Mouse (Mus musculus) neural tube, embryonic 14.5 days (tissue): ENCODE measurements at regions not wholly inside any gene's neighbourhood (a gene's known extent, or its start where the extent isn't known, plus 50 kb on each side); places are given as distances from the start of the nearest gene placed in this dataset.

ENCODE experiments used
- ATAC-seq: fragments of 200-750 bp; cut with Nextera tagmentation; 2 replicates; pipeline ENCODE4 v1.8.0; 2017; ENCODE audit warnings: low read depth, mild to moderate bottlenecking, moderate TSS enrichment, moderate library complexity
- H3K27ac ChIP-seq: fragments of 300-500 bp; sonication (generic); 2 replicates; pipeline ENCODE4 v1.5.1; 2014; ENCODE audit warnings: low read depth, mild to moderate bottlenecking, control low read depth, low read length, moderate library complexity, mixed read lengths
- H3K27me3 ChIP-seq: fragments of 300-500 bp; sonication (generic); 2 replicates; pipeline ENCODE4 v1.6.1; 2014; ENCODE audit warnings: low read length; ENCODE audit not compliant: control insufficient read depth, insufficient read depth
- H3K36me3 ChIP-seq: fragments of 300-500 bp; sonication (generic); 2 replicates; pipeline ENCODE4 v1.6.1; 2014; ENCODE audit warnings: low read length, mixed read lengths; ENCODE audit not compliant: control insufficient read depth, insufficient read depth
- H3K4me1 ChIP-seq: fragments of 300-500 bp; sonication (generic); 2 replicates; pipeline ENCODE4 v1.6.1; 2014; ENCODE audit warnings: low read length; ENCODE audit not compliant: control insufficient read depth, insufficient read depth
- H3K4me2 ChIP-seq: fragments of 300-500 bp; sonication (generic); 2 replicates; pipeline ENCODE4 v1.6.1; 2014; ENCODE audit warnings: mild to moderate bottlenecking, low read depth, low read length, control low read depth
- H3K4me3 ChIP-seq: fragments of 300-500 bp; sonication (generic); 2 replicates; pipeline ENCODE4 v1.5.1; 2014; ENCODE audit warnings: low read depth, low read length, control low read depth, mixed read lengths
- H3K9ac ChIP-seq: fragments of 300-500 bp; sonication (generic); replicated peaks from 2 replicates; pipeline ENCODE4 v1.6.1; 2014; ENCODE audit warnings: low read depth, mild to moderate bottlenecking, control low read depth, low read length, mixed read lengths
- H3K9me3 ChIP-seq: fragments of 300-500 bp; sonication (generic); 2 replicates; pipeline ENCODE4 v1.6.1; 2016; ENCODE audit warnings: low read length; ENCODE audit not compliant: control insufficient read depth
- WGBS: fragments of 180-500 bp; shearing (Covaris S2); extraction: QIAGEN DNeasy Blood & Tissue Kit; methylation state at CpG from one replicate; pipeline ENCODE4 v1.1.7; 2014; 5-methylcytosine and 5-hydroxymethylcytosine counted together

GRCm38 (mm10) chr14:25150968-25151367 lies 308.0 kb upstream of the Zmiz1 start:
- no peak overlapping the region for H3K4me2 ChIP-seq
- no peaks in the 10 kb centered on the region for H3K36me3 ChIP-seq
- WGBS = 100% methylated on average over 1 of the region's 1 CpGs
- no peak overlapping the region for H3K27ac ChIP-seq
- H3K27me3 ChIP-seq = no peaks in the 10 kb centered on the region
- H3K9ac ChIP-seq = no peak overlapping the region
- no peak for ATAC-seq
- no peaks in the 10 kb centered on the region for H3K9me3 ChIP-seq
- peaks cover 3% of the 10 kb centered on the region; the same call in 1 of the 2 replicates for H3K4me1 ChIP-seq
- H3K4me3 ChIP-seq = no peak overlapping the region

- Histone ChIP-seq H3K4me2 (no peak overlapping the region), H3K4me3 (no peak overlapping the region), H3K4me1 (peaks cover 3% of the 10 kb centered on the region; the same call in 1 of the 2 replicates), H3K36me3 (no peaks in the 10 kb centered on the region), H3K27me3 (no peaks in the 10 kb centered on the region), H3K9ac (no peak overlapping the region), H3K27ac (0 out of 2 replicates have a peak overlapping the region, but pooled peaks have one; percentile 4), H3K9me3 (no peaks in the 10 kb centered on the region)
- ATAC-seq = no peak
- 77% methylated on average over 2 of the region's 2 CpGs for WGBS
These were observed 307.5 kb upstream of the Zmiz1 start for GRCm38 (mm10) chr14:25151485-25151884.

- no peaks in the 10 kb centered on the region for H3K27me3 ChIP-seq
- peaks cover 3% of the 10 kb centered on the region; the same call in 1 of the 2 replicates for H3K4me1 ChIP-seq
- H3K27ac ChIP-seq = no peak overlapping the region
- no peak overlapping the region for H3K4me3 ChIP-seq
- H3K9ac ChIP-seq = no peak overlapping the region
- no peaks in the 10 kb centered on the region for H3K36me3 ChIP-seq
- WGBS = 88% methylated on average over 4 of the region's 4 CpGs
- no peaks in the 10 kb centered on the region for H3K9me3 ChIP-seq
- H3K4me2 ChIP-seq = no peak overlapping the region
- ATAC-seq = no peak
These were observed 305.4 kb upstream of the Zmiz1 start for GRCm38 (mm10) chr14:25153573-25153972.

GRCm38 (mm10) chr14:25154180-25154579 lies 304.8 kb upstream of the Zmiz1 start:
- peaks cover 3% of the 10 kb centered on the region; the same call in 1 of the 2 replicates for H3K4me1 ChIP-seq
- no peak overlapping the region for H3K27ac ChIP-seq
- WGBS = 73% methylated on average over 8 of the region's 8 CpGs
- H3K27me3 ChIP-seq = no peaks in the 10 kb centered on the region
- H3K9me3 ChIP-seq = no peaks in the 10 kb centered on the region
- no peak overlapping the region for H3K9ac ChIP-seq
- no peak overlapping the region for H3K4me2 ChIP-seq
- ATAC-seq = no peak
- H3K4me3 ChIP-seq = no peak overlapping the region
- H3K36me3 ChIP-seq = no peaks in the 10 kb centered on the region

GRCm38 (mm10) chr14:25155008-25155783 lies 303.8 kb upstream of the Zmiz1 start:
- no peaks in the 10 kb centered on the region for H3K27me3 ChIP-seq
- no peak overlapping the region for H3K27ac ChIP-seq
- H3K9ac ChIP-seq = no peak overlapping the region
- WGBS = 72% methylated on average over 7 of the region's 7 CpGs
- H3K4me3 ChIP-seq = no peak overlapping the region
- no peak overlapping the region for H3K4me2 ChIP-seq
- no peaks in the 10 kb centered on the region for H3K36me3 ChIP-seq
- H3K4me1 ChIP-seq = peaks cover 3% of the 10 kb centered on the region; the same call in 1 of the 2 replicates
- no peak for ATAC-seq
- H3K9me3 ChIP-seq = no peaks in the 10 kb centered on the region

- no peak for ATAC-seq
- H3K36me3 ChIP-seq = no peaks in the 10 kb centered on the region
- no peak overlapping the region for H3K9ac ChIP-seq
- H3K4me1 ChIP-seq = peaks cover 3% of the 10 kb centered on the region; the same call in 1 of the 2 replicates
- no peaks in the 10 kb centered on the region for H3K9me3 ChIP-seq
- H3K27ac ChIP-seq = no peak overlapping the region
- H3K4me2 ChIP-seq = no peak overlapping the region
- WGBS = 71% methylated on average over 9 of the region's 9 CpGs
- no peaks in the 10 kb centered on the region for H3K27me3 ChIP-seq
- no peak overlapping the region for H3K4me3 ChIP-seq
These were observed 302.8 kb upstream of the Zmiz1 start for GRCm38 (mm10) chr14:25156171-25156570.

GRCm38 (mm10) chr14:25161684-25162321 lies 297.2 kb upstream of the Zmiz1 start:
- 87% methylated on average over 8 of the region's 8 CpGs for WGBS
- H3K36me3 ChIP-seq = no peaks in the 10 kb centered on the region
- H3K9ac ChIP-seq = no peak overlapping the region
- H3K4me1 ChIP-seq = no peaks in the 10 kb centered on the region
- no peak overlapping the region for H3K4me2 ChIP-seq
- no peak overlapping the region for H3K27ac ChIP-seq
- H3K9me3 ChIP-seq = no peaks in the 10 kb centered on the region
- H3K27me3 ChIP-seq = no peaks in the 10 kb centered on the region
- no peak for ATAC-seq
- H3K4me3 ChIP-seq = no peak overlapping the region

GRCm38 (mm10) chr14:25166217-25166616 lies 292.8 kb upstream of the Zmiz1 start:
- Histone ChIP-seq H3K4me1 (no peaks in the 10 kb centered on the region), H3K27ac (no peak overlapping the region), H3K36me3 (no peaks in the 10 kb centered on the region), H3K4me2 (no peak overlapping the region), H3K9ac (no peak overlapping the region), H3K4me3 (no peak overlapping the region), H3K9me3 (no peaks in the 10 kb centered on the region), H3K27me3 (no peaks in the 10 kb centered on the region)
- 67% methylated on average over 1 of the region's 1 CpGs for WGBS
- ATAC-seq = no peak

GRCm38 (mm10) chr14:25167604-25168003 lies 291.4 kb upstream of the Zmiz1 start:
- ATAC-seq = no peak
- no peak overlapping the region for H3K9ac ChIP-seq
- H3K4me2 ChIP-seq = no peak overlapping the region
- no peak overlapping the region for H3K4me3 ChIP-seq
- H3K4me1 ChIP-seq = no peaks in the 10 kb centered on the region
- WGBS = 62% methylated on average over 4 of the region's 4 CpGs
- no peak overlapping the region for H3K27ac ChIP-seq
- no peaks in the 10 kb centered on the region for H3K27me3 ChIP-seq
- no peaks in the 10 kb centered on the region for H3K36me3 ChIP-seq
- H3K9me3 ChIP-seq = no peaks in the 10 kb centered on the region
